Mouse (Mus musculus) MEL (cell line): ENCODE measurements around the gene Klk1b4. TPM values are rescaled to one million over a fixed set of nuclear protein-coding genes. Genes with fewer than 3 reads are reported as not detected.
"Not testable (repeated sequence)": the region's sequence is repeated elsewhere in the genome, so short reads cannot be mapped to it uniquely, and the experiment has no call there.

ENCODE experiments used
- DNase-seq: peaks from one replicate; pipeline ENCODE4 v3.0.0; 2011; ENCODE audit warnings: low read depth, low spot score
- H3K27ac ChIP-seq: 2 replicates; pipeline ENCODE4 v1.5.1; 2012; ENCODE audit warnings: low read depth, mild to moderate bottlenecking, control low read depth, low read length, moderate library complexity; ENCODE audit not compliant: control insufficient read depth
- H3K27me3 ChIP-seq, 2 experiments: fragments of 150-350 bp in 1 of 2; sonication (generic) in 1 of 2; 2 replicates each; pipeline ENCODE4 v1.6.1; 2012; ENCODE audit warnings: low read length in 2 of 2, mild to moderate bottlenecking in 2 of 2, improper control_type of control experiment in 1 of 2, moderate library complexity in 1 of 2; ENCODE audit not compliant: insufficient read depth in 2 of 2, control insufficient read depth in 1 of 2
- H3K36me3 ChIP-seq, 2 experiments: 2 replicates each; pipeline ENCODE4 v1.6.1; 2012 to 2014; ENCODE audit warnings: low read length in 2 of 2, improper control_type of control experiment in 1 of 2, inconsistent platforms in 1 of 2, mild to moderate bottlenecking in 1 of 2; ENCODE audit not compliant: insufficient read depth in 2 of 2, control insufficient read depth in 1 of 2
- H3K4me1 ChIP-seq, 2 experiments: fragments of 150-350 bp in 1 of 2; sonication (generic) in 1 of 2; 2 replicates each; pipeline ENCODE4 v1.6.1; 2012; ENCODE audit warnings: low read length in 2 of 2, improper control_type of control experiment in 1 of 2, mild to moderate bottlenecking in 1 of 2; ENCODE audit not compliant: insufficient read depth in 2 of 2, control insufficient read depth in 1 of 2
- H3K4me3 ChIP-seq, 2 experiments: fragments of 150-350 bp in 1 of 2; sonication (generic) in 1 of 2; 2 replicates each; pipeline ENCODE4 v1.5.1; 2012; ENCODE audit warnings: low read depth in 2 of 2, low read length in 2 of 2, mild to moderate bottlenecking in 2 of 2, moderate library complexity in 2 of 2, control low read depth in 1 of 2, improper control_type of control experiment in 1 of 2; ENCODE audit not compliant: control insufficient read depth in 1 of 2, insufficient read depth in 1 of 2
- H3K79me2 ChIP-seq: 2 replicates; pipeline ENCODE4 v1.6.1; 2012; ENCODE audit warnings: mild to moderate bottlenecking, low read length, moderate library complexity; ENCODE audit not compliant: control insufficient read depth, poor library complexity, insufficient read depth
- H3K9ac ChIP-seq: 2 replicates; pipeline ENCODE4 v1.6.1; 2012; ENCODE audit warnings: low read depth, mild to moderate bottlenecking, control low read depth, low read length, moderate library complexity; ENCODE audit not compliant: control insufficient read depth, poor library complexity, severe bottlenecking
- H3K9me3 ChIP-seq: fragments of 150-350 bp; sonication (generic); replicated peaks from 2 replicates; pipeline ENCODE4 v1.6.1; 2012; ENCODE audit warnings: mild to moderate bottlenecking, low read length, improper control_type of control experiment, moderate library complexity; ENCODE audit not compliant: insufficient read depth
- CHD2 ChIP-seq: IDR thresholded peaks from 2 replicates; pipeline ENCODE4 v1.6.1; 2011; ENCODE audit warnings: low read length, improper control_type of control experiment
- CTCF ChIP-seq, 3 experiments: IDR thresholded peaks in 2 of 3; conservative IDR thresholded peaks in 1 of 3; 2 replicates each; pipeline ENCODE4 v1.5.1; 2011 to 2012; ENCODE audit warnings: low read length in 3 of 3, low read depth in 2 of 3, mild to moderate bottlenecking in 2 of 3, improper control_type of control experiment in 1 of 3, inconsistent platforms in 1 of 3, mixed read lengths in 1 of 3, moderate library complexity in 1 of 3; ENCODE audit not compliant: control insufficient read depth in 1 of 3, insufficient read depth in 1 of 3, poor library complexity in 1 of 3, severe bottlenecking in 1 of 3
- ELF1 ChIP-seq: IDR thresholded peaks from 2 replicates; pipeline ENCODE4 v1.6.1; 2014; ENCODE audit warnings: low read depth, mild to moderate bottlenecking, inconsistent platforms, low read length, improper control_type of control experiment, moderate library complexity
- ETS1 ChIP-seq: IDR thresholded peaks from 2 replicates; pipeline ENCODE4 v1.6.1; 2012; ENCODE audit warnings: low read depth, mild to moderate bottlenecking, inconsistent platforms, low read length, improper control_type of control experiment, moderate library complexity
- GATA1 ChIP-seq: IDR thresholded peaks from 2 replicates; pipeline ENCODE4 v1.6.1; 2011; ENCODE audit warnings: low read depth, low read length, improper control_type of control experiment
- HCFC1 ChIP-seq: IDR thresholded peaks from 2 replicates; pipeline ENCODE4 v1.6.1; 2012; ENCODE audit warnings: low read depth, mild to moderate bottlenecking, inconsistent platforms, low read length, improper control_type of control experiment, moderate library complexity
- JUND ChIP-seq: IDR thresholded peaks from 2 replicates; pipeline ENCODE4 v1.6.1; 2011; ENCODE audit warnings: low read depth, mild to moderate bottlenecking, improper control_type of control experiment, low read length
- KAT2A ChIP-seq: conservative IDR thresholded peaks from 2 replicates; pipeline ENCODE4 v1.6.1; 2012; ENCODE audit warnings: low read depth, low read length, improper control_type of control experiment, inconsistent platforms
- MAX ChIP-seq: IDR thresholded peaks from 2 replicates; pipeline ENCODE4 v1.6.1; 2011; ENCODE audit warnings: low read length, improper control_type of control experiment
- MXI1 ChIP-seq: IDR thresholded peaks from 2 replicates; pipeline ENCODE4 v1.6.1; 2011; ENCODE audit warnings: mild to moderate bottlenecking, low read depth, low read length, improper control_type of control experiment
- NELFE ChIP-seq: IDR thresholded peaks from 2 replicates; pipeline ENCODE4 v1.6.1; 2011; ENCODE audit warnings: low read depth, low read length, improper control_type of control experiment
- POLR2A ChIP-seq, 2 experiments: IDR thresholded peaks; 2 replicates each; pipeline ENCODE4 v1.6.1; 2011 to 2012; ENCODE audit warnings: low read length in 2 of 2, mild to moderate bottlenecking in 2 of 2, control low read depth in 1 of 2, improper control_type of control experiment in 1 of 2, low read depth in 1 of 2, moderate library complexity in 1 of 2; ENCODE audit not compliant: control insufficient read depth in 1 of 2, insufficient read depth in 1 of 2, poor library complexity in 1 of 2
- POLR2AphosphoS2 ChIP-seq: IDR thresholded peaks from 2 replicates; pipeline ENCODE4 v1.6.1; 2011; ENCODE audit warnings: low read length, improper control_type of control experiment
- RAD21 ChIP-seq: IDR thresholded peaks from 2 replicates; pipeline ENCODE4 v1.6.1; 2011; ENCODE audit warnings: mild to moderate bottlenecking, low read depth, low read length, improper control_type of control experiment
- SMC3 ChIP-seq: IDR thresholded peaks from 2 replicates; pipeline ENCODE4 v1.6.1; 2011; ENCODE audit warnings: low read depth, low read length, improper control_type of control experiment
- TAL1 ChIP-seq: IDR thresholded peaks from 2 replicates; pipeline ENCODE4 v1.6.1; 2012; ENCODE audit warnings: mild to moderate bottlenecking, inconsistent platforms, low read length, moderate library complexity, mixed read lengths
- TBP ChIP-seq: IDR thresholded peaks from 2 replicates; pipeline ENCODE4 v1.8.0; 2011; ENCODE audit warnings: low read depth, low read length, improper control_type of control experiment
- TCF12 ChIP-seq: IDR thresholded peaks from 2 replicates; pipeline ENCODE4 v1.6.1; 2014; ENCODE audit warnings: low read depth, mild to moderate bottlenecking, inconsistent platforms, low read length, improper control_type of control experiment, moderate library complexity
- ZKSCAN1 ChIP-seq: IDR thresholded peaks from 2 replicates; pipeline ENCODE4 v1.6.1; 2012; ENCODE audit warnings: low read depth, mild to moderate bottlenecking, inconsistent platforms, low read length, improper control_type of control experiment, moderate library complexity
- polyA plus RNA-seq, 2 experiments: library from polyadenylated mRNA; stranded (reverse) in 1 of 2; unstranded in 1 of 2; fragments of >175 nt in 1 of 2; fragments of >200 nt in 1 of 2; gene quantifications; 2 replicates each; pipeline versions ENCODE4 v1.2.1 to v1.2.4; 2012; ENCODE audit warnings: low replicate concordance in 2 of 2, low read depth in 1 of 2; ENCODE audit not compliant: insufficient read length in 2 of 2, insufficient read depth in 1 of 2, missing spikeins in 1 of 2
- total RNA-seq: library from RNA; depleted of rRNA; stranded (reverse); fragments of 300-350 nt; gene quantifications from 2 replicates; pipeline ENCODE4 v1.2.3, GENCODE M21; 2012

Gene Klk1b4
- total and polyA plus RNA-seq, 3 experiments, result not detected

GRCm38 (mm10) chr7:44208307-44208706 is 1.1 kb downstream of the Klk1b4 start:
- no peak overlapping the region for H3K9ac ChIP-seq
- TF ChIP-seq HCFC1 (no peak), CHD2 (no peak), TAL1 (no peak), NELFE (no peak), CTCF (IDR thresholded peaks at IDR 0.05 in 2 of 3, conservative IDR thresholded peaks at IDR 0.05 in 1 of 3; ENCODE audit: control insufficient read depth in 1 of 3, insufficient read depth in 1 of 3, low read depth in 2 of 3, low read length in 3 of 3, poor library complexity in 1 of 3, severe bottlenecking in 1 of 3) (no peak), ZKSCAN1 (no peak), JUND (no peak), TCF12 (no peak), ETS1 (no peak), SMC3 (no peak), MAX (no peak), ELF1 (no peak), MXI1 (no peak), TBP (no peak), POLR2A (IDR thresholded peaks at IDR 0.05; ENCODE audit: control insufficient read depth in 1 of 2, insufficient read depth in 1 of 2, low read depth in 1 of 2, low read length in 2 of 2, poor library complexity in 1 of 2) (no peak), RAD21 (no peak), POLR2AphosphoS2 (no peak), KAT2A (no peak)
- TF ChIP-seq, all 39 proteins: peak for 0
- no peak for DNase-seq
- Histone ChIP-seq H3K4me3 (no peak overlapping the region), H3K36me3 (no peaks in the 10 kb centered on the region), H3K9me3 (no peaks in the 10 kb centered on the region), H3K27me3 (no peaks in the 10 kb centered on the region), H3K79me2 (no peaks in the 10 kb centered on the region), H3K27ac (no peak overlapping the region), H3K4me1 (no peaks in the 10 kb centered on the region)

- Histone ChIP-seq H3K36me3 (no peaks in the 10 kb centered on the region), H3K27ac (no peak within 1 kb of the TSS), H3K4me3 (no peak within 1 kb of the TSS), H3K79me2 (no peaks in the 10 kb centered on the region), H3K4me1 (no peaks in the 10 kb centered on the region), H3K9ac (no peak within 1 kb of the TSS), H3K27me3 (no peaks in the 10 kb centered on the region), H3K9me3 (no peaks in the 10 kb centered on the region)
- DNase-seq, result no peak
- TF ChIP-seq RAD21 (no peak), TCF12 (no peak), GATA1 (no peak)
Observed at GRCm38 (mm10) chr7:44215645-44216044, 8.4 kb downstream of the Klk1b4 start, which contains the start of gene Klk1b5. Gene Klk1b5 (plus strand): TSS chr7:44215945.

- H3K9ac ChIP-seq, result not testable (repeated sequence)
- H3K4me1 ChIP-seq, result peaks cover 0 to 18% of the 10 kb centered on the region in 2 experiments; a peak in 2 of 4 replicates
- peak; percentile 41 for DNase-seq
Observed at GRCm38 (mm10) chr7:44221601-44222000, 14.4 kb downstream of the Klk1b4 start.

More at GRCm38 (mm10) chr7:44221601-44222000, 14.4 kb downstream of the Klk1b4 start:
- not testable (repeated sequence) for H3K36me3 ChIP-seq, H3K9me3 ChIP-seq, H3K27ac ChIP-seq, H3K79me2 ChIP-seq, H3K4me3 ChIP-seq, H3K27me3 ChIP-seq
